Mouse (Mus musculus) heart, adult 9 months (tissue): ENCODE data around the gene Lix1.

ENCODE experiments used
- DNase-seq, 2 experiments: peaks; one replicate each; pipeline ENCODE4 v3.0.0; 2022; ENCODE audit warnings: low spot score in 2 of 2

The Lix1 gene

GRCm38 (mm10) chr17:17412176-17412575, 9.7 kb downstream of the Lix1 start:
- DNase-seq, result no peak

DNA sequence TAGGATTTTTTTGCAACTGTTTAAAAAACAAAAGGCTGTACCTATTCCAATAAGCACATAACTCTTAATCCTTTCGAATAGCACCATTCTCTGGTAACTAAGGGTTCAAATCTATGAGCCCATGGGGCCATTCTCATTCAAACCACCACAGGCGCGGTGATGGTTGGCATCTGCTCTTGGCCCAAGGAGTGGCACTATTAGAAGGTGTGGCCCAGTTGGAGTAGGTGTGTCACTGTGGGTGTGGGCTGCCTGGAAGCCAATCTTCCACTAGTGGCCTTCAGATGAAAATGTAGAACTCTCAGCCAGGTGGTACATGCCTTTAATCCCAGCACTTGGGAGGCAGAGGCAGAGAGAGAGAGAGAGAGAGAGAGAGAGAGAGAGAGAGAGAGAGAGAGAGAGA, 11.7 kb downstream of the Lix1 start:
- DNase-seq, result no peak

DNA sequence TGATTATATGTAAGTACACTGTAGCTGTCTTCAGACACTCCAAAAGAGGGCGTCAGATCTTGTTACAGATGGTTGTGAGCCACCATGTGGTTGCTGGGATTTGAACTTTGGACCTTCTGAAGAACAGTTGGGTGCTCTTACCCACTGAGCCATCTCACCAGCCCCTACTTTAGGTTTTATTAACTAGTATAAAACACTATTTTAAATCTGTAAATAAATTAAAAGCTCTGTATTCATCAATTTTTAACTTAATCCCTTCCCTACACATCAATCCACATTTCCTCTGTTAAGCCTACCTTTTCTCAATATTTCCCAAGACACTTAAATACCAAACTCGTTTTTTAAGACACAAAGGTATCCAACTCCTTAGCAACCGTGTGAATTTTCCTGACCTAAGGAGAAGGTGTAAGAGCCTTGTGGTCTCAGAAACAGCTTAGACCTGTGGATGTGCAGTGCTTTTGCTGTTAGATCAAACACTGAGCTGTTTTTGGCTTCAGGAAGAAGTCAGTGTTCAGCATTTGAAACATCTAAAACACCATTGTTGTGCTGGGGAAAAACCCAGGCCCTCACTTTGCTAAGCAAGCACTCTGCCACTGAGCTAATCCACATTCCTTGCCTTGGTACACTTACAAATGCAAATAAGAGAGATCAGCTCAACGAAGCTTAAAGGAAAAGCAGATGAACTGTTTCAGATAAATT, 22.3 kb downstream of the Lix1 start:
- no peak for DNase-seq

- no peak for DNase-seq
Measured at GRCm38 (mm10) chr17:17425308-17425813, 22.9 kb downstream of the Lix1 start.

DNA sequence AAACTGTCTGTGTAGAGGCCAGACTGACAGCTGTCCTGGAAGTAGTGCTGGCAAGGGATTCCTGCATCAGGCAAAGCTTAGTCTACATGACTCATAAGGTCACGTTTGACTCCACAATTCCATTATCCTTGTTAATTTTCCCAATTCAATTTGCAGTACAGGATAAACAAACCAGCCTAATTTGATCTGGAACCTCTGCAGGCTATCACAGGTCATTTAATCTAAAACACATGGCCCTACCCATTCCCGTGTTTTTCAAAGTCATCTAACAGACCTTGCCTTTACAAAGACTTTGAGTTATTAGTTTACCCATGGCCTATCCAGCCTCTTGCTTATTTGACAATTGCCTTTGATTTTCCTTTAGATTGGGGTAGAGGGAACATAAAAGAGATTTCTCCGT, 23.4 kb downstream of the Lix1 start:
- no peak for DNase-seq

DNA sequence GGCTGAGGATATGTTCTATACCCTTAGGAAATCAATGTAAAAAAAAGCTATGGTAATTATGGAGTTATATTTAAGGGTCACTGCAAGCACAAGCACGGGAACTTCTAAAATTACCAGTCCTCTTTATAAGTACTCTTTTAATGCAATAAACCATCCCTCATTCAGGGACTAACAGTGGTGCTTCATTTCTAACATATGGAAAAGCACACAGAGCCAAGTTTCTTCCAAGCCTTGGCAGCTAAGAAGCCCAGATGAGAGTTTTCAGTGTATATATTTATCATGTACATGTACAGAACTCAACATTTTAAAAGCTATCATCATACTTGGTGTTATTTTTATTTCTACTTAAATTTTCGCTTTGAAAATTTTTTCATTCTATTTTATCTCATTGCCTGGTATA, 26.4 kb downstream of the Lix1 start:
- DNase-seq, result no peak

DNA sequence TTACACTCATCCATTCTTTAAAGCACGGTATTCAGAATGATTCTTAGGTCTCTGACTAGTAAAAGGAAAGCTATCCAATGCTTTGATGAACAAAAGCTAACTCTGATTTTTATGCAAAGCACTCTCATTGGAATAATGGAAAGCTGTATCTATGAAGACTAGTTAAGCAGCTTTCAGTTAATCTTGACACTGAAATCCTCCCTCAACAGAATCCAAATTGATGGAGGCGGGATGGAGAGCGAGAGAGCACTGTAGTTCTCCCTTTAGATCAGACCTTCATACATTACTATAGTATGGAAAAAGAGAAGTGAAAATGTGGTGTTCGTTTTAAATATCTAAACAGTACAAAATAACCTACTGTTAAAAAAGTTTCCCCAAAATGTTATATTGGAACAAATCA, 31.2 kb downstream of the Lix1 start:
- no peak for DNase-seq

GRCm38 (mm10) chr17:17438576-17439191, 36.2 kb downstream of the Lix1 start:
- no peak for DNase-seq

GRCm38 (mm10) chr17:17441876-17442498, 39.5 kb downstream of the Lix1 start:
- no peak for DNase-seq

DNA sequence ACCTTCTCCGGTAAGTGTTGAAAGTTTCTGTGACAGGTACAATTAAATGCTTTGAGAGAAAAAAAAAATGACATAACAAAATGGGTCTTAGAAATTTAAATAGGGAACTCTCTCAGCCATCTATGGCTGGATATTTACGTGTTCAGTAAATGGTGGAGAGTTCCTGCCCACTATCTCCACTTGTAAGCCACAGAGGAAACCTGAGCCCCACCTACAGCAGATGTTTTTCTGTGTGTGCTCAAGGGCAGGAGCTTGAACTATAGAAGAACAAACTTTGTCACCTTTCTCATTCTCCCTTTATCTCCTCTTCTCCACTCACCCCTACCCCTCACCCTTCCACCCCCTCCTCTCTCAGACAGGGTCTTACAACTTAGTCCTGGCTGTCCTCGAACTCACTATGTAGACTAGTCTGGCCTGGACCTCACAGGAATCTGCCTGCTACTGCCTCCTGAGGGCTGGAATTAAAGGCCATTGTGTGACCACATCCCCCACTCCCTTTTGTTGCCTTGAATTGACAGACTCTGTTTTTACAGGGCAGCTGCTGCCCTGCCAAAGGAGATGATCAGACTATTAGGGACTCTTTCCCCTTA, 41.9 kb downstream of the Lix1 start:
- no peak for DNase-seq

DNA sequence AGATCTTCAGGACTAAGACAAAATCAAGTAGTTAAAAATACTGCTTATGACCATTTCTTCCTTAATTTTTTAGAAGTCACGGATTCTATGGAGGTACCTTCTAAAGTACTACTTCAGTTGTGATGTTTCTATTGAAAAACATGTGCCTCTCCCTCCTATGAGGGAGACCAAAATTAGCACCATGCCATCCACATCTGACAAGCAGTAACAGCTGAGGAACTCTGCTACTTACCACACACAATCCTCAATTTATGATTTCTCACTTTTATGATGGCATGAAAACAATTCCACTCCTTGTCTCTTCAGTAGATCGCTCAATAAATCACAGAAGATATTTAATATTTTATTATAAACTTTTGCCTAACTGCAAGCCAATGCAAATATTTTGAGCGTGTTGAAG, 44.2 kb downstream of the Lix1 start:
- DNase-seq, result no peak

DNA sequence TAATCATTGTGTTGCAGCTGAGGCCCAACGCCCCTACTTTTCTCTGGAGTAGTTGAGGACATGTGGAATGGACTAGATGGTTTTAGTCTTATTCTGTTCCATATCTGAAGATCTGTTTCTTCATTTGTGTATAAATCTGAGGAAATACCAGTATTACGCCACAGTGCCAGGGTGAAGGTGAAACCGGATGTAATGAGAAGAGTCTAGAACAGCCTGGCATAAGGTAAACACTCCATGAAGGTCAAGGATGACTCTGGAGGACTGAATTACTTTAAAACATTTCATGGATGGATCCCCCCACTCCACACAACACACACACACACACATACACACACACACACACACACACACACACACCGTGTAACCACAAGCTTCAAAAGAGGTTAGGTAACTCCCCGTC, 45.3 kb downstream of the Lix1 start:
- DNase-seq, result no peak

DNA sequence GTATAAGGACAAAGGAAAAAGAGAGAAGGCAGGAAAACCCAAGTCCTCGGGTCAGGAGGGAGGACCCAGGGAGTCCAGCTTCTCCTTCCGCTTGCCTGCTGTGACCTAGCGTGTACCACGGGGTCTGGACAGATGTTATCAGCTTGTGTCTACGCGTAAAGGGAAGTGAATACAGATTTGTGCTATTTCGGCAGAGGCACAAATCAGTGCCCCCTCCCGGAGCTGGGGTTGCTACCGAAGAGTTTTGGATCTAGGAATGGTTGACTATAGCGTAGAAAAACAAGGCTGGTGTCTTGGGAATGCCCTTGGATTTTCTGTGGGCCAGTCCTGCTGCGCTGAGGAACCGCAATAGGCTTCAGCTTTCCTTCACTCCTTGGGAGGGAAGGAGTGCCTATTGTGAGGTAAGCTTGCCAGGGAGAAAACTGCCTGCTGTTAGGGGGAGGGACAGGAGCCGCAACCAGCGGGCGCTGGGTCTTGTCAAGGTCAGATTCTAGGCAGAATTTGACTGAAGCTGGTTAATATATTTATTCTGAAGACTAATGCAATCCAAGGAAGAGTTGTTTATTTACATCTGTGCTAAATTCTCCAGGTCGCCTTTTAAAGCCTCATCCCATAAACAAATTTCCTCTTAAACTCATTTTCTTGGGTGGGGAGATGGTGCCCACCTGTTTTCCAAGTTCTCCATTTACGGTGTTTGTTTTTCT, 46.4 kb downstream of the Lix1 start:
- DNase-seq, result peak; percentile 63 to 77

GRCm38 (mm10) chr17:17449441-17449770, 46.9 kb downstream of the Lix1 start:
- peak in 1 of 2 experiments; percentile 15 for DNase-seq

DNA sequence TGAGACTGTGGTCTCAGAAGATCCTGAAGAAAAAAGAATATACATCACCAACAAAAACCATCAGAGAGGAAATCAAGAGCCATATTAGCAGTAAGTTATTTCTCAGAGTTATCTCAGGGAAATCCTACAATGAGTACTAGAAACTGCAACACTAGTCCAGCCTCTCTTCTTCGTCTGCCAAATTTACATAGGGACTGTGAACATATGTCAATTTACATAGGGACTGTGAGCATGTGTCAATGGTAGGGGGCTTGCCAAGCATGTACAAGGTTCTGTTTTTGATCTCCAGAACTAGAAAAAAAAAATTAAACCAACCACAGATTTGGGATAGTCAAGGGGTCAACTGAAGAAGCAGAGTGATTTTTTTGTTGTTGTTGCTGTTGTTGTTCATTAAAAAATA, 48.6 kb downstream of the Lix1 start:
- DNase-seq, result no peak

GRCm38 (mm10) chr17:17452617-17453016, 50.1 kb downstream of the Lix1 start:
- no peak for DNase-seq

DNA sequence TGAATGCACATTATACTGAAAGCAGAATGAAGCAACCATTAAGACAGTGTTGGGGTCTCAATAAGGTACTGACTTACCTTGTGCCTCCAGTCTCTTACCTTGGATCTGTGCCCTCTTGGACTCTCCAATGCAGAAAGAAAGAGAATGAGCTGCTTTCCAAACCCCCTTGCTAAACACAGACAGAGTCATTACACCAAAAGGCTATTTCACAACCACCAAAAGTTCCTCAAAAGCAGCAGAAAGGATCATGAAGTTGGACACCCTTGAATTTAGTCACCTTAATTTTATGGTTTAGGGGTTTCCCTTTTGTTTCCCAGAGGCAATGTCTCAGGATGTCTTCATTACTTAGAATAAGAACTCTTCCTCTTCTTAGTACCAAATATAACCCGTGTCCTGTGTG, 52.1 kb downstream of the Lix1 start:
- DNase-seq, result no peak

DNA sequence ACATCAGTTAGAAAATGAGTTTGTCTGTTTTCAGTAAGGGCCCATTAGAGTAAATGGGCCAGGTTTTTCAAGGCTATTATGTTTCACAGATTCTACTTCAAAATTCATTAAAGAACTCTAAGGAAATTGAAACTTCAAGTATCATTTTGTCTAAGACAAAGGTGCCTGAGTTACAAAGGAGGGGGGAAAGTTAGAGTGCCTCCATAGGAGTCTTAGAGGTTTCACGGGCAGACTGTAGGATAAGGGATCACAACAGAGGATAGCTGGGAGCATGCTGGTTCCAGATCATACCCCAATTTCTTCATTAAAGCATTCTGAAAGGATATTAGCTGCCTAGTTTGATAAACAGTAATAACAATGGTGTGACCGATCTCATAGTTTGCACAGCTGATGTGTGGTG, 83.3 kb downstream of the Lix1 start:
- DNase-seq, result no peak

DNA sequence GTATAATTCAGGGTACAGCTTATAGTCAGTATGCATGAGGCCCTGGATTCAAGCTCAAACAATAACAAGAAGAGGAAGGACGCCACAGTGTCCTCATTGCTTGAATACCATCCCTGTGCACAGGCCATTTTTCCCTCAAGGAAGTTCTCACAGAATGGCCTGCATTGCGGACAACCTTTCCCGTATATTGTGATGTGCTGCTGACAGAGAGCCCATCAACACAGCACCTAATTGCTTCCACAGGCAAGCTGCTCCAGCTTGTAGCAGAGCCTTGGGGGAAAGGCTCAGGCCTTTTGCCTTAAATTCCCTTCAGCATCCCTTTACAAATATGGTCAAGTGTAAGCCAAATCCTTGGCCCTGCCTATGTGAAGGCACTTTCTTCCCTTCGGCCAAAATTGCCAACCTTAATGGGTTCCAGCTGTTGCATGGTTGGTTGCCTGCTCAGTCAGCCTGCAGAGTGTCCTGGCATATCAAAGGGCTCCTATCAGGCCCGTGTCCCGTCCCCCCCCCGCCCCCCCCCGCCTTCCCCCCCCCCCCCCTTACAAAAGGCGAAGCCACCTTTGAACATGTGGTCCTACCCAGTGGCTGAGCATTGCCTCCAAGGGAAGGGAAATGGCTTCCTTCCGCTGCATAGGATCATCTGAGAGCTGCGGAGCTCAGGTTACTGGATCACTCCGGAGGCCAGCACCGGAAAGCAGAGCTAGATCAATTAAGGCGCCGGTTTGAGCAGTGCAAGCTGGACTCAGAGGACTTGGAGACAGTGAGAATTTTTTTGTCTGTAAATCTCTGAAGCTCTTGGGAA, 88.5 kb downstream of the Lix1 start:
- DNase-seq, result no peak

GRCm38 (mm10) chr17:17491622-17492001, 89.1 kb downstream of the Lix1 start:
- DNase-seq, result no peak

- DNase-seq, result no peak
Measured at GRCm38 (mm10) chr17:17492116-17492515, 89.6 kb downstream of the Lix1 start.
